Mouse (Mus musculus): ENCODE measurements around the gene Tm2d3. TPM values are rescaled to one million over a fixed set of nuclear protein-coding genes. Genes with fewer than 3 reads are reported as not detected.

The Tm2d3 gene
- polyA plus RNA-seq, 1 experiment from 2014 or later: 94.0 TPM

- H3K9me3 ChIP-seq (ENCODE audit: control insufficient read depth, low read length): no peaks in the 10 kb centered on the region
- no peak overlapping the region for H3K4me3 ChIP-seq (replicated peaks; ENCODE audit: low read length)
- H3K4me1 ChIP-seq (replicated peaks; ENCODE audit: control insufficient read depth, insufficient read depth, low read length): no peaks in the 10 kb centered on the region
- no peak overlapping the region for H3K4me2 ChIP-seq (replicated peaks)
- ATAC-seq (ENCODE audit: low FRiP score) (no peak), DNase-seq (ENCODE audit: low spot score) (no peak)
- no peak overlapping the region for H3K27ac ChIP-seq
- 79% methylated on average over 12 of the region's 12 CpGs for WGBS
- H3K36me3 ChIP-seq (replicated peaks; ENCODE audit: control insufficient read depth, insufficient read depth): no peaks in the 10 kb centered on the region
- H3K27me3 ChIP-seq (ENCODE audit: control insufficient read depth, insufficient read depth, low read length): no peaks in the 10 kb centered on the region
- H3K9ac ChIP-seq: no peak overlapping the region
These were observed 46.5 kb downstream of the Tm2d3 start for GRCm38 (mm10) chr7:65737286-65738040.

DNA sequence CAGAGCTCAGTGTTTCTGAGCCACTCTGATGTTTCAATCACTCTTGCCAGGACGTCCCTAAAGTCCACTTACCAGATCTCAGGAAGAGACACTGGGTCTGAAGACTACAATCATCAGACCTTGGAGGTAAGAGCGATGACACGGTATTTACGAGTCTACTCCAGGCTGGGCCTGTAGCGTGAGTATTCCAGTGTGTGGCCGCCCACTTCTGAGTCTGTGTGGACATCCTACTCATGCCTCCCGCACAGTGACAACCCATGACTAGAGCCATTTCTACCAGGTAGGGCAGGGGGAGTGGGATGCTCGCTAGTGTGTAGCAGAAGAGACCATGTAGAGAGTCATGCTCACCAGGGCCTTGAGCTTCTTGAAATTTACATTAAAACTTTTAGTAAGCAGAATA is 51.9 kb downstream of the Tm2d3 start:
- Histone ChIP-seq H3K9ac (no peak overlapping the region), H3K4me2 (replicated peaks) (no peak overlapping the region), H3K4me1 (replicated peaks; ENCODE audit: control insufficient read depth, insufficient read depth, low read length) (no peaks in the 10 kb centered on the region), H3K9me3 (ENCODE audit: control insufficient read depth, low read length) (no peaks in the 10 kb centered on the region), H3K27ac (no peak overlapping the region), H3K27me3 (ENCODE audit: control insufficient read depth, insufficient read depth, low read length) (no peaks in the 10 kb centered on the region), H3K4me3 (replicated peaks; ENCODE audit: low read length) (no peak overlapping the region), H3K36me3 (replicated peaks; ENCODE audit: control insufficient read depth, insufficient read depth) (no peaks in the 10 kb centered on the region)
- 93% methylated on average over 8 of the region's 8 CpGs for WGBS
- ATAC-seq (ENCODE audit: low FRiP score) (no peak), DNase-seq (ENCODE audit: low spot score) (no peak)

DNA sequence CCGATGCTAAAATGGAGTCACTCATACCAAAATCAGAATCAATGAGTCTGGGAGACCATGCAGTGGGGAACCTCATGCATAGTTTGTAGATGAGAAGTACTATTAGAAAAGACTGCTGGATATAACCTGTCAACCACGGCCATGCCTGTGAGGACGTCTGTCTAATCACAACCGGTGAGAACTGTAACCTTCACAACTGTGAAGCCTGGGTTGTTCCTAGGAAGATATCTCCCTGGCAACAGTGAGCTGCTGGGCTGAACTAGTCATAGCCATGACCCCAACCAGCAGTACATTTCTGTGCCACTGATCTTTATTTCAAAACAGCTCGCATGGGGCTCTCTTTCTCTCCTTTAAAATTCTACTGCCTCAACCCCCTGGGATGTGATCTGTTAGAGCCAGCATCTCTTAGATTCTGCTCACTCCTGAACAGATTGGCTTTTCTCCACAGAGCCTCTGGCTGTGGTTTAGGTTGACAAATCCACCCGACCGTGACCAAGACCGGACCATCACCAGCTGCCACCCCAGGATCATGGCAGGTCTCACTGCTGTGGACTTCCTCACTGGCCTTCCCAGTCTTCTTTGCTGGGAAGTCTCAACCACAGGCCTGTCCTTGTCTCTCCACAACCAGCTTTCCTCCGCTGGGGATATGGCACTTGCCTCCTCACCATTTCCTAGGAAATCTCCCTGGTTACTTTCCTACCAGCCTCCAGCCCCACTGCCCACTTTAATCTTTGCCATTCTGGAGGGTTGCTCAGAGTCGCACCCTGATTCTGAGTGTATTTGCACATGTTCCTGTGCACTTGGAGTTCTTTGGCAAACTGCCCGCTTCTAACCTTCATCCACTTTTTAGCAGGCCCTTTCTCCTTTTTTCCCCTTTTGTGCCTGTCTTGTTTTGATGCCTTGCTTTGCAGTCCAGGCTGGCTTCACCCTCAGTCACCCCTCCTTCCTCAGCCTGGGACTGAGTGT is 57.3 kb downstream of the Tm2d3 start:
- Histone ChIP-seq H3K4me3 (replicated peaks; ENCODE audit: low read length) (no peak overlapping the region), H3K4me1 (replicated peaks; ENCODE audit: control insufficient read depth, insufficient read depth, low read length) (no peaks in the 10 kb centered on the region; the same call in 1 of the 2 replicates), H3K27me3 (ENCODE audit: control insufficient read depth, insufficient read depth, low read length) (no peaks in the 10 kb centered on the region), H3K9me3 (ENCODE audit: control insufficient read depth, low read length) (no peaks in the 10 kb centered on the region), H3K36me3 (replicated peaks; ENCODE audit: control insufficient read depth, insufficient read depth) (no peaks in the 10 kb centered on the region), H3K9ac (no peak overlapping the region), H3K27ac (no peak overlapping the region), H3K4me2 (replicated peaks) (no peak overlapping the region)
- 65% methylated on average over 11 of the region's 11 CpGs for WGBS
- ATAC-seq (ENCODE audit: low FRiP score) (no peak), DNase-seq (ENCODE audit: low spot score) (no peak)

Other genes starting within 250 kb of the Tm2d3 start
- 30.4 and 33.2 TPM in 2 replicates for gene Tjp1, start 163.4 kb upstream of the Tm2d3 start, polyA plus RNA-seq (2014; fragmentation: Nextera tagmentation; extraction: Ambion mirVana)
- gene Tarsl2, start 46.3 kb upstream of the Tm2d3 start, polyA plus RNA-seq (2014; fragmentation: Nextera tagmentation; extraction: Ambion mirVana): 23.7 and 29.1 TPM in 2 replicates
- 1.2 and 1.9 TPM in 2 replicates for gene Pcsk6, start 170.6 kb downstream of the Tm2d3 start, polyA plus RNA-seq (2014; fragmentation: Nextera tagmentation; extraction: Ambion mirVana)